Mouse (Mus musculus) layer of hippocampus, postnatal 10 days (tissue): ENCODE results near the gene Zfhx3. TPM values are rescaled to one million over a fixed set of nuclear protein-coding genes. Genes with fewer than 3 reads are reported as not detected.
A peak's percentile ranks its signal among the peaks of the same experiment; 100 is the strongest.

Source experiments
- DNase-seq, 2 experiments: peaks; one replicate each; pipeline ENCODE4 v3.0.0; 2021; ENCODE audit warnings: low spot score in 2 of 2
- total RNA-seq, 2 experiments: library from RNA; stranded (reverse); gene quantifications; 2 replicates each; pipeline ENCODE4 v1.2.3; 2021

Gene Zfhx3
- total RNA-seq, 2 experiments from 2014 or later = 3.9 to 4.7 TPM

- DNase-seq = peak; percentile 66 to 68
These were observed 798.0 kb downstream of the Zfhx3 start for GRCm38 (mm10) chr8:108740443-108740842.

GRCm38 (mm10) chr8:108741651-108742050, 799.2 kb downstream of the Zfhx3 start:
- no peak for DNase-seq

GRCm38 (mm10) chr8:108742465-108742864, 800.0 kb downstream of the Zfhx3 start:
- no peak for DNase-seq

GRCm38 (mm10) chr8:108743238-108743637, 800.8 kb downstream of the Zfhx3 start:
- no peak for DNase-seq

GRCm38 (mm10) chr8:108745551-108745950, 803.1 kb downstream of the Zfhx3 start:
- no peak for DNase-seq

- DNase-seq = no peak
These were observed 805.7 kb downstream of the Zfhx3 start for GRCm38 (mm10) chr8:108748095-108748494.

GRCm38 (mm10) chr8:108748851-108749376, 806.5 kb downstream of the Zfhx3 start:
- peak in 1 of 2 experiments; percentile 25 for DNase-seq

- no peak for DNase-seq
These were observed 808.4 kb downstream of the Zfhx3 start for GRCm38 (mm10) chr8:108750806-108751205.

- no peak for DNase-seq
These were observed 812.1 kb downstream of the Zfhx3 start for GRCm38 (mm10) chr8:108754556-108754955.

GRCm38 (mm10) chr8:108755400-108756325, 813.2 kb downstream of the Zfhx3 start:
- DNase-seq = peak; percentile 30 to 47

- peak; percentile 70 to 71 for DNase-seq
These were observed 817.3 kb downstream of the Zfhx3 start for GRCm38 (mm10) chr8:108759511-108760330.

GRCm38 (mm10) chr8:108760745-108761144, 818.3 kb downstream of the Zfhx3 start:
- no peak for DNase-seq

- no peak for DNase-seq
These were observed 820.1 kb downstream of the Zfhx3 start for GRCm38 (mm10) chr8:108762567-108762966.

GRCm38 (mm10) chr8:108764403-108765194, 822.2 kb downstream of the Zfhx3 start:
- no peak for DNase-seq

GRCm38 (mm10) chr8:108766102-108766501, 823.7 kb downstream of the Zfhx3 start:
- no peak for DNase-seq

GRCm38 (mm10) chr8:108768051-108768450, 825.6 kb downstream of the Zfhx3 start:
- no peak for DNase-seq

- DNase-seq = no peak
These were observed 827.9 kb downstream of the Zfhx3 start for GRCm38 (mm10) chr8:108770334-108770733.

- DNase-seq = no peak
These were observed 831.0 kb downstream of the Zfhx3 start for GRCm38 (mm10) chr8:108773436-108773835.

GRCm38 (mm10) chr8:108778063-108778462, 835.6 kb downstream of the Zfhx3 start:
- DNase-seq = no peak

GRCm38 (mm10) chr8:108778551-108778950, 836.1 kb downstream of the Zfhx3 start:
- no peak for DNase-seq

- no peak for DNase-seq
These were observed 838.3 kb downstream of the Zfhx3 start for GRCm38 (mm10) chr8:108780766-108781165.
